Mouse (Mus musculus): ENCODE results near the gene AC153137.1.
"Not testable (repeated sequence)": the region's sequence is repeated elsewhere in the genome, so short reads cannot be mapped to it uniquely, and the experiment has no call there.

Gene AC153137.1

GRCm38 (mm10) chr1:30977868-30978267 lies at the start of gene AC153137.1:
Gene AC153137.1, minus strand, starts transcription at chr1:30977968.
- DNase-seq (ENCODE audit: inconsistent ontology term) = not testable (repeated sequence)

- DNase-seq (ENCODE audit: inconsistent ontology term) = no peak
Measured at GRCm38 (mm10) chr1:31023173-31023572, 45.4 kb upstream of the AC153137.1 start.

GRCm38 (mm10) chr1:31019283-31019682 lies 41.5 kb upstream of the AC153137.1 start:
- peak; percentile 72 for DNase-seq (ENCODE audit: inconsistent ontology term)

- DNase-seq (ENCODE audit: inconsistent ontology term) = no peak
Measured at GRCm38 (mm10) chr1:31017377-31017776, 39.6 kb upstream of the AC153137.1 start.

- no peak for DNase-seq (ENCODE audit: inconsistent ontology term)
Measured at GRCm38 (mm10) chr1:31016068-31016467, 38.3 kb upstream of the AC153137.1 start.

GRCm38 (mm10) chr1:31015261-31015660 lies 37.5 kb upstream of the AC153137.1 start:
- no peak for DNase-seq (ENCODE audit: inconsistent ontology term)

GRCm38 (mm10) chr1:30977239-30977638 lies 529 bp downstream of the AC153137.1 start:
- DNase-seq (ENCODE audit: inconsistent ontology term) = not testable (repeated sequence)

GRCm38 (mm10) chr1:30951795-30952194 lies 26.0 kb downstream of the AC153137.1 start:
- DNase-seq (ENCODE audit: inconsistent ontology term) = no peak

- DNase-seq (ENCODE audit: inconsistent ontology term) = no peak
Measured at GRCm38 (mm10) chr1:30950456-30950835, 27.3 kb downstream of the AC153137.1 start.

GRCm38 (mm10) chr1:30949710-30950455 lies 27.9 kb downstream of the AC153137.1 start:
- peak; percentile 98 for DNase-seq (ENCODE audit: inconsistent ontology term)

GRCm38 (mm10) chr1:30948950-30949639 lies 28.7 kb downstream of the AC153137.1 start:
- DNase-seq (ENCODE audit: inconsistent ontology term) = peak; percentile 74

- peak; percentile 54 for DNase-seq (ENCODE audit: inconsistent ontology term)
Measured at GRCm38 (mm10) chr1:30948361-30948949, 29.3 kb downstream of the AC153137.1 start.

- DNase-seq (ENCODE audit: inconsistent ontology term) = no peak
Measured at GRCm38 (mm10) chr1:30945136-30945535, 32.6 kb downstream of the AC153137.1 start.

GRCm38 (mm10) chr1:30940571-30940970 lies 37.2 kb downstream of the AC153137.1 start:
- DNase-seq (ENCODE audit: inconsistent ontology term) = no peak

GRCm38 (mm10) chr1:30938392-30938791 lies 39.4 kb downstream of the AC153137.1 start:
- DNase-seq (ENCODE audit: inconsistent ontology term) = no peak

GRCm38 (mm10) chr1:30937396-30937965 lies 40.3 kb downstream of the AC153137.1 start:
- DNase-seq (ENCODE audit: inconsistent ontology term) = no peak

GRCm38 (mm10) chr1:30936488-30936887 lies 41.3 kb downstream of the AC153137.1 start:
- no peak for DNase-seq (ENCODE audit: inconsistent ontology term)

GRCm38 (mm10) chr1:30930823-30931222 lies 46.9 kb downstream of the AC153137.1 start:
- DNase-seq (ENCODE audit: inconsistent ontology term) = peak; percentile 44

- no peak for DNase-seq (ENCODE audit: inconsistent ontology term)
Measured at GRCm38 (mm10) chr1:30930194-30930593, 47.6 kb downstream of the AC153137.1 start.
